Mouse (Mus musculus): ENCODE measurements at regions not wholly inside any gene's neighbourhood (a gene's known extent, or its start where the extent isn't known, plus 50 kb on each side); places are given as distances from the start of the nearest gene placed in this dataset.
A peak's percentile ranks its signal among the peaks of the same experiment; 100 is the strongest.

- H3K4me3 ChIP-seq (ENCODE audit: control insufficient read depth in 1 of 2, insufficient read depth in 1 of 2, low read depth in 1 of 2, low read length in 2 of 2) = no peak overlapping the region
- no peak overlapping the region for H3K9ac ChIP-seq (ENCODE audit: low read length)
- no peaks in the 10 kb centered on the region for H3K27me3 ChIP-seq (ENCODE audit: control insufficient read depth, insufficient read depth, low read length)
- H3K9me3 ChIP-seq (ENCODE audit: control insufficient read depth, low read length) = no peaks in the 10 kb centered on the region
- peak overlapping the region; percentile 41; the same call in 1 of the 2 replicates for H3K4me2 ChIP-seq (ENCODE audit: low read length)
- H3K4me1 ChIP-seq (ENCODE audit: control insufficient read depth in 2 of 2, insufficient read depth in 2 of 2, low read length in 2 of 2) = peaks cover 31 to 62% of the 10 kb centered on the region in 2 experiments
- no peaks in the 10 kb centered on the region for H3K36me3 ChIP-seq (ENCODE audit: control insufficient read depth, insufficient read depth, low read length)
- WGBS = 58% methylated on average over 6 of the region's 6 CpGs
- H3K27ac ChIP-seq (replicated peaks in 1 of 2; ENCODE audit: control insufficient read depth in 1 of 2, insufficient read depth in 1 of 2, low read depth in 2 of 2, low read length in 2 of 2) = peak overlapping the region in 1 of 2 experiments; percentile 91; a peak in 3 of 4 replicates
- ATAC-seq (ENCODE audit: insufficient number of reproducible peaks, insufficient read depth, low FRiP score, low read depth) = no peak
Observed at GRCm38 (mm10) chr3:115816328-115817160, 71.1 kb upstream of the Dph5 start.

DNA sequence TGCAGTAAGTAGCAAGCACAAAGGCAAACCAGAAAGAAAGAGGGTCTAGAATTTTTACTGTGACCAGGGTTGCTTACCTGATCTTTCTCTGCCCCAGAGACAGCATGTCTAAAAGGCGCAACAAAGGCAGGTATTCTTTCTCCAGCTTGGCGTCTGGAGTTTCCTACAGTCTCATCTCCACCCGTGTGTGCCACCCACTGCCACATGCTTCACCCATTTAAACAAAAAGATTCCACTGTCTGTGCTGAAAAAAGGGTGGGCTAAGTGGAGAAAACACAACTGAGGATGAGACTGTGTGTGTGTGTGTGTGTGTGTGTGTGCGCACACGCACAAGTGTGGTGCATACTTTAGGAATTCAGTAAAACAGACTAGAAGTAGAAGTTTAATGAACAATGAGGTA lies 69.9 kb upstream of the Dph5 start:
- no peaks in the 10 kb centered on the region for H3K27me3 ChIP-seq (ENCODE audit: control insufficient read depth, insufficient read depth, low read length)
- H3K4me3 ChIP-seq (ENCODE audit: control insufficient read depth in 1 of 2, insufficient read depth in 1 of 2, low read depth in 1 of 2, low read length in 2 of 2) = no peak overlapping the region
- no peak overlapping the region for H3K4me2 ChIP-seq (ENCODE audit: low read length)
- H3K9ac ChIP-seq (ENCODE audit: low read length) = no peak overlapping the region
- H3K27ac ChIP-seq (replicated peaks in 1 of 2; ENCODE audit: control insufficient read depth in 1 of 2, insufficient read depth in 1 of 2, low read depth in 2 of 2, low read length in 2 of 2) = no peak overlapping the region
- H3K9me3 ChIP-seq (ENCODE audit: control insufficient read depth, low read length) = no peaks in the 10 kb centered on the region
- ATAC-seq (ENCODE audit: insufficient number of reproducible peaks, insufficient read depth, low FRiP score, low read depth) = no peak
- no peaks in the 10 kb centered on the region for H3K36me3 ChIP-seq (ENCODE audit: control insufficient read depth, insufficient read depth, low read length)
- H3K4me1 ChIP-seq (ENCODE audit: control insufficient read depth in 2 of 2, insufficient read depth in 2 of 2, low read length in 2 of 2) = peaks cover 31 to 62% of the 10 kb centered on the region in 2 experiments
- WGBS = 89% methylated on average over 5 of the region's 5 CpGs

DNA sequence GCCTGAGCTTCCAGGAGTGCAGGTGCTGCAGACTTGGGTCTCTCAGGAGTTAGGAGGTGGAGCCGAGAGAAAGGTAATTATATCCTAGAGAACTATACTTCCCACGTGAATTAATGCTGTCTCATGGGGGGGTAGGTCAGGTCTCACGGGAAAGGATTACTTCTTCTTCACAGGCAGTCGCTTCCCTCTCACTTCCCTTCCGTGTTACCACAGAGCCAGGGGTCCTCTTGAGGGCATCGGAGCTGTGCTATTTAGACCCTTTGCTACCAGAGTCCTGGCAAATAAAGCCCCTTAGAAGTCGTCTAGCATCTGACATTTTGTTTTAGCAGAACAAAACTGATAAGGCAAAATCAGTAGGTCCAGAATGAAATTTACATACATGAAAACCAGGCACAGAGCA lies 68.9 kb upstream of the Dph5 start:
- H3K4me2 ChIP-seq (ENCODE audit: low read length) = no peak overlapping the region
- H3K27me3 ChIP-seq (ENCODE audit: control insufficient read depth, insufficient read depth, low read length) = no peaks in the 10 kb centered on the region
- H3K4me3 ChIP-seq (ENCODE audit: control insufficient read depth in 1 of 2, insufficient read depth in 1 of 2, low read depth in 1 of 2, low read length in 2 of 2) = no peak overlapping the region
- no peaks in the 10 kb centered on the region for H3K9me3 ChIP-seq (ENCODE audit: control insufficient read depth, low read length)
- ATAC-seq (ENCODE audit: insufficient number of reproducible peaks, insufficient read depth, low FRiP score, low read depth) = no peak
- 49% methylated on average over 7 of the region's 7 CpGs for WGBS
- H3K27ac ChIP-seq (replicated peaks in 1 of 2; ENCODE audit: control insufficient read depth in 1 of 2, insufficient read depth in 1 of 2, low read depth in 2 of 2, low read length in 2 of 2) = peak overlapping the region; percentile 85 to 89; a peak in 3 of 4 replicates
- H3K36me3 ChIP-seq (ENCODE audit: control insufficient read depth, insufficient read depth, low read length) = no peaks in the 10 kb centered on the region
- no peak overlapping the region for H3K9ac ChIP-seq (ENCODE audit: low read length)
- H3K4me1 ChIP-seq (ENCODE audit: control insufficient read depth in 2 of 2, insufficient read depth in 2 of 2, low read length in 2 of 2) = peaks cover 31 to 62% of the 10 kb centered on the region in 2 experiments

DNA sequence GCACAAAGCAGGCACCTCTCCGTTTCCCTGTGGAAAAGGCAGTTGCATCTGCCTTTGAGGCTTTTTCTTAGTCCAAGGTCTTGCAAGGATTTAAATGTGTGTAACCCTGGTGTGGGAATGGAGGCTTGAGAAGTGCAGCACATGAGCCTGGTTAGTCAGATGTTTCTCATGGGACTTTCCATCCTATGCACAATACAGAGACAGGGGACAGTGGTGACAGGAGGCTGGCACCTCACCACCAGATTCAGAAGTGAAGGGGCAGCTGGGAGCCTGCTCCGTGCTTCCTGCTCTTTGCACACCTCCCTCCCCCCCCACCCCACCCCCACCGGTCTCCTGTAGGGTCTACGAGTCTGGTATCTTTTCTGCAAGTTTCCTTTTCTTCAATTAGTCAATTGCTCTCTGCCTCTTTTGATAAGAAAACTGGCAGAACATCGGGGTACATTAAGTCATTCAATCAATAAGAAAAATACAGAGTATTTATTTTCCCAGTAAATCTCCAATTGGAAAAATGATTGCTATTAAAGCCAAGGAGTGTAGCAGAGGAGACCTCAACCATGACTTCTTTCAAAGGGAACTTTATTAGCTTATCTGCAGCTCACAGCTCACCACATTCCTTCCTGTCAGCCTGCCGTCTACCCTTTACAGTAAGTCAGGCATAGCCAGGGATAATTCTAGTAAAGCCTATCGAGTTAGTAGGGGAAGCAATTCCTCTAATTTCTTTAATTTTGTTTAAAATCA lies 68.1 kb upstream of the Dph5 start:
- Histone ChIP-seq H3K9ac (ENCODE audit: low read length) (no peak overlapping the region; the same call in 1 of the 2 replicates), H3K4me3 (ENCODE audit: control insufficient read depth in 1 of 2, insufficient read depth in 1 of 2, low read depth in 1 of 2, low read length in 2 of 2) (no peak overlapping the region)

DNA sequence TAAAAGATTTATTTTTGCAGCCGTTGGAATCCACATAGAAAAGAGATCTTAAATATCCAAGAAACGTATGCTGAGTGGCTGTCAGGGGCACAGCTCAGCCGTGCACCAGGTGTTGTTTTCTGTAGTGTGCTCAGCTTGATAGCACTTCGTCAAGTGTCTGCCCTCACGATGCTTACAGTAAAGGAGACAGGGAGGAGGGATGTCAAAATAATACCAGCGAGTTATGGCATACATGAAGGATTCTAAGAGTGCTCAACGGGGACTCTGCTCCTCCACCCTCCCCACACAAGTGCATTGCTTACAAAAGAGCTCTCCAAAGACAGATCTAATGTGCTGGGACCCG lies 67.5 kb upstream of the Dph5 start:
- Histone ChIP-seq H3K9me3 (ENCODE audit: control insufficient read depth, low read length) (no peaks in the 10 kb centered on the region), H3K4me3 (ENCODE audit: control insufficient read depth in 1 of 2, insufficient read depth in 1 of 2, low read depth in 1 of 2, low read length in 2 of 2) (no peak overlapping the region), H3K4me2 (ENCODE audit: low read length) (peak overlapping the region; percentile 45), H3K27me3 (ENCODE audit: control insufficient read depth, insufficient read depth, low read length) (no peaks in the 10 kb centered on the region), H3K9ac (ENCODE audit: low read length) (no peak overlapping the region), H3K4me1 (ENCODE audit: control insufficient read depth in 2 of 2, insufficient read depth in 2 of 2, low read length in 2 of 2) (peaks cover 26 to 56% of the 10 kb centered on the region in 2 experiments), H3K27ac (replicated peaks in 1 of 2; ENCODE audit: control insufficient read depth in 1 of 2, insufficient read depth in 1 of 2, low read depth in 2 of 2, low read length in 2 of 2) (peak overlapping the region; percentile 77 to 85), H3K36me3 (ENCODE audit: control insufficient read depth, insufficient read depth, low read length) (no peaks in the 10 kb centered on the region)
- WGBS = 9% methylated on average over 8 of the region's 8 CpGs
- no peak for ATAC-seq (ENCODE audit: insufficient number of reproducible peaks, insufficient read depth, low FRiP score, low read depth)

More for the DNA sequence above, 68.1 kb upstream of the Dph5 start:
- ATAC-seq (ENCODE audit: insufficient number of reproducible peaks, insufficient read depth, low FRiP score, low read depth) = peak; percentile 83
- H3K36me3 ChIP-seq (ENCODE audit: control insufficient read depth, insufficient read depth, low read length) = no peaks in the 10 kb centered on the region
- no peaks in the 10 kb centered on the region for H3K27me3 ChIP-seq (ENCODE audit: control insufficient read depth, insufficient read depth, low read length)
- peak overlapping the region; percentile 45 for H3K4me2 ChIP-seq (ENCODE audit: low read length)
- no peaks in the 10 kb centered on the region for H3K9me3 ChIP-seq (ENCODE audit: control insufficient read depth, low read length)
- WGBS = 5% methylated on average over 7 of the region's 7 CpGs
- peaks cover 31 to 61% of the 10 kb centered on the region in 2 experiments for H3K4me1 ChIP-seq (ENCODE audit: control insufficient read depth in 2 of 2, insufficient read depth in 2 of 2, low read length in 2 of 2)
- peak overlapping the region; percentile 85 to 89 for H3K27ac ChIP-seq (replicated peaks in 1 of 2; ENCODE audit: control insufficient read depth in 1 of 2, insufficient read depth in 1 of 2, low read depth in 2 of 2, low read length in 2 of 2)

DNA sequence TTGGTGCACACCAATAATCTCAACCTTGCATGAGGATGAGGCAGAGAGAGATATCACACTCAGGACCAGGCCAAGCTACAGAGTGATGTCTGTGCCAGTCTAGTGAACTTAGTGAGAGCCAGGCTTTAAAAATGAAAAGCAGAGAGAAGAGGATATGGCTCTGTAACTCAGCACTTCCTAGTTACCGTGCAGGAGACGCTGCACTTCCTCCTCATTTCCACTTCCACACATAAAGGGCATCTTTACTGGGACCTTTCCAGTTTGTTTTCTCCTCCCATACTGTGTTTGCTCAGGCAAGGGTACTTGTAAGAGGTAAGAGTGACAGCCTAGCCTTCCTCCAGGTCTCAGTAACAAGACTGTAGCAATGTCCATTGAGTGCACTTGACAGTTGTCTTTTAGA lies 66.0 kb upstream of the Dph5 start:
- no peak for ATAC-seq (ENCODE audit: insufficient number of reproducible peaks, insufficient read depth, low FRiP score, low read depth)
- Histone ChIP-seq H3K9me3 (ENCODE audit: control insufficient read depth, low read length) (no peaks in the 10 kb centered on the region), H3K4me1 (ENCODE audit: control insufficient read depth in 2 of 2, insufficient read depth in 2 of 2, low read length in 2 of 2) (peaks cover 18 to 41% of the 10 kb centered on the region in 2 experiments), H3K27me3 (ENCODE audit: control insufficient read depth, insufficient read depth, low read length) (no peaks in the 10 kb centered on the region), H3K4me3 (ENCODE audit: control insufficient read depth in 1 of 2, insufficient read depth in 1 of 2, low read depth in 1 of 2, low read length in 2 of 2) (no peak overlapping the region), H3K36me3 (ENCODE audit: control insufficient read depth, insufficient read depth, low read length) (no peaks in the 10 kb centered on the region), H3K4me2 (ENCODE audit: low read length) (no peak overlapping the region), H3K9ac (ENCODE audit: low read length) (no peak overlapping the region), H3K27ac (replicated peaks in 1 of 2; ENCODE audit: control insufficient read depth in 1 of 2, insufficient read depth in 1 of 2, low read depth in 2 of 2, low read length in 2 of 2) (no peak overlapping the region)
- WGBS = 80% methylated on average over 2 of the region's 2 CpGs

- Histone ChIP-seq H3K4me3 (ENCODE audit: control insufficient read depth in 1 of 2, insufficient read depth in 1 of 2, low read depth in 1 of 2, low read length in 2 of 2) (no peak overlapping the region), H3K27me3 (ENCODE audit: control insufficient read depth, insufficient read depth, low read length) (no peaks in the 10 kb centered on the region), H3K27ac (replicated peaks in 1 of 2; ENCODE audit: control insufficient read depth in 1 of 2, insufficient read depth in 1 of 2, low read depth in 2 of 2, low read length in 2 of 2) (no peak overlapping the region), H3K9ac (ENCODE audit: low read length) (no peak overlapping the region), H3K9me3 (ENCODE audit: control insufficient read depth, low read length) (no peaks in the 10 kb centered on the region), H3K36me3 (ENCODE audit: control insufficient read depth, insufficient read depth, low read length) (no peaks in the 10 kb centered on the region), H3K4me2 (ENCODE audit: low read length) (no peak overlapping the region), H3K4me1 (ENCODE audit: control insufficient read depth in 2 of 2, insufficient read depth in 2 of 2, low read length in 2 of 2) (peaks cover 18 to 34% of the 10 kb centered on the region in 2 experiments)
- ATAC-seq (ENCODE audit: insufficient number of reproducible peaks, insufficient read depth, low FRiP score, low read depth) = no peak
- WGBS = 68% methylated on average over 6 of the region's 6 CpGs
Observed at GRCm38 (mm10) chr3:115822491-115822890, 65.1 kb upstream of the Dph5 start.
